Mouse (Mus musculus): ENCODE data around the gene Lrrc23. TPM values are rescaled to one million over a fixed set of nuclear protein-coding genes. Genes with fewer than 3 reads are reported as not detected.

The Lrrc23 gene
- total and polyA plus RNA-seq, 3 experiments: 3.2 TPM; not detected in 2

DNA sequence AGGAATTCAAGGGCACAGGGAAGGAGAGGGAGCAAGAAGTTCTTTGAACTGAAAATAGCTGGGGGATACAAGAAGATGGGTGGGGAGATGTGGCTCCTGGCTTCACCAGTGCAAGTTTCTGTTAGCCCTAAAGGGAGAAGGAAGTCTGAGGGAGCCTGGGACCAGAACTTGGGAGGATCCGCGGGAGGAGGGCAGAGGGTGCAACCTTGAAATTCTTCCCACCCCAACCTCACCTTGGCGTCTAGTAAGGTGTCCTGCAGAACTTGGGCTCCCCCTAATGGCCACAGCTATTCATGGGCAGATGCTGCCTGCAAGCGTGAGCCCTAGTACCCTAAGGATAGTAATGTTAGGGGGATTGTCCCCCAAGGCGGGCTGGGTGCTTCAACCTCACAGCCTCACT is 20.3 kb downstream of the Lrrc23 start:
- 3% methylated on average over 5 of the region's 5 CpGs for WGBS
- TF ChIP-seq POLR2A (IDR thresholded peaks at IDR 0.05; ENCODE audit: insufficient read depth, low read depth, low read length) (peak; percentile 55), CTCF (IDR thresholded peaks at IDR 0.05) (peak; percentile 99), EP300 (IDR thresholded peaks at IDR 0.05; ENCODE audit: insufficient read depth, low read depth, low read length) (peak; percentile 93)
- intact Hi-C loops (cut with DNase I): loop anchor here (1.0 to 5.0 kb wide), 6 partner anchors 19 to 267 kb away; partner anchors contain the start of genes C1ra, C1rb and C1rl

DNA sequence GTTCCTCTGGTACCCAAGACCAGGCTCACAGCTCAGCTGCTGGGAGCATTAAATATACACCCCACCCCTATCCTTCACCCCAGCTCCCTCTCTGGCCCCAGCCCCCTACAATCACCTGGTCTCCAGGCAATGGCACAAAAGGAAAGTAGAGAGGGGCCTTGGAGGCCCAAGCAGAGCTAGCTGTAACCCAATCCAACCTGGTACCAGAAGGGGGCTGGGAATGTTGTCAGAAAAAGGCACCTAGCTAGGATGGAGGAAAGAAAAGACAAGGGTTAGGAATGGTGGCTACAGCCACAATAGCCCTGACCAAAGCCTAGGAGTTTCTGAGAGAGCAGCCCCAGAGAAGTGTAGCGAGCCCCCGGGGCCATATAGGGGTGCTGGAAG is 20.7 kb downstream of the Lrrc23 start:
- intact Hi-C loops (cut with DNase I): loop anchor here (1.0 to 5.0 kb wide), 6 partner anchors 19 to 267 kb away; partner anchors contain the start of genes C1ra, C1rb and C1rl
- Histone ChIP-seq H3K9ac (ENCODE audit: low read depth, low read length) (no peak overlapping the region; the same call in 1 of the 2 replicates), H3K36me3 (ENCODE audit: control insufficient read depth, insufficient read depth, low read length) (no peaks in the 10 kb centered on the region), H3K4me3 (peak overlapping the region; percentile 12; the same call in 1 of the 2 replicates), H3K4me1 (ENCODE audit: control insufficient read depth, insufficient read depth, low read length) (peaks cover 8% of the 10 kb centered on the region), H3K27me3 (ENCODE audit: control insufficient read depth, insufficient read depth, low read length) (no peaks in the 10 kb centered on the region), H3K79me2 (replicated peaks; ENCODE audit: control insufficient read depth, insufficient read depth, low read length) (no peaks in the 10 kb centered on the region), H3K27ac (peak overlapping the region; percentile 85)
- TF ChIP-seq EP300 (IDR thresholded peaks at IDR 0.05; ENCODE audit: insufficient read depth, low read depth, low read length): no peak
- no peak for TF ChIP-seq POLR2A (IDR thresholded peaks at IDR 0.05; ENCODE audit: insufficient read depth, low read depth, low read length)
- TF ChIP-seq CTCF (IDR thresholded peaks at IDR 0.05): no peak
- 47% methylated on average over 2 of the region's 2 CpGs for WGBS
- no peak for DNase-seq

More for the DNA sequence above, 20.3 kb downstream of the Lrrc23 start:
- DNase-seq: peak; percentile 83 to 85
- no peaks in the 10 kb centered on the region for H3K36me3 ChIP-seq (ENCODE audit: control insufficient read depth, insufficient read depth, low read length)
- no peak overlapping the region; the same call in 1 of the 2 replicates for H3K4me3 ChIP-seq
- H3K9ac ChIP-seq (ENCODE audit: low read depth, low read length): peak overlapping the region; percentile 24; the same call in 1 of the 2 replicates
- H3K79me2 ChIP-seq (replicated peaks; ENCODE audit: control insufficient read depth, insufficient read depth, low read length): no peaks in the 10 kb centered on the region
- H3K27me3 ChIP-seq (ENCODE audit: control insufficient read depth, insufficient read depth, low read length): no peaks in the 10 kb centered on the region
- peaks cover 8% of the 10 kb centered on the region for H3K4me1 ChIP-seq (ENCODE audit: control insufficient read depth, insufficient read depth, low read length)
- peak overlapping the region; percentile 85 for H3K27ac ChIP-seq

- TF ChIP-seq POLR2A (IDR thresholded peaks at IDR 0.05; ENCODE audit: insufficient read depth, low read depth, low read length) (peak; percentile 45; the same call in 1 of the 2 replicates), EP300 (IDR thresholded peaks at IDR 0.05; ENCODE audit: insufficient read depth, low read depth, low read length) (peak; percentile 47; the same call in 1 of the 2 replicates), CTCF (IDR thresholded peaks at IDR 0.05) (no peak)
- Histone ChIP-seq H3K4me1 (ENCODE audit: control insufficient read depth, insufficient read depth, low read length) (peaks cover 8% of the 10 kb centered on the region), H3K36me3 (ENCODE audit: control insufficient read depth, insufficient read depth, low read length) (no peaks in the 10 kb centered on the region), H3K4me3 (peak overlapping the region; percentile 65; the same call in 1 of the 2 replicates), H3K27ac (peak overlapping the region; percentile 85), H3K9ac (ENCODE audit: low read depth, low read length) (peak overlapping the region; percentile 15), H3K79me2 (replicated peaks; ENCODE audit: control insufficient read depth, insufficient read depth, low read length) (0 out of 2 replicates have a peak, but pooled peaks cover 1% of the 10 kb centered on the region), H3K27me3 (ENCODE audit: control insufficient read depth, insufficient read depth, low read length) (no peaks in the 10 kb centered on the region)
- peak; percentile 76 to 77 for DNase-seq
- intact Hi-C loops (cut with DNase I): loop anchor here (2.0 to 5.0 kb wide), 4 partner anchors 45 to 266 kb away; partner anchors contain the start of genes C1ra, C1rl, Emg1 and Phb2
- 32% methylated on average over 5 of the region's 5 CpGs for WGBS
Measured at GRCm38 (mm10) chr6:124757909-124758848, 21.3 kb downstream of the Lrrc23 start.

DNA sequence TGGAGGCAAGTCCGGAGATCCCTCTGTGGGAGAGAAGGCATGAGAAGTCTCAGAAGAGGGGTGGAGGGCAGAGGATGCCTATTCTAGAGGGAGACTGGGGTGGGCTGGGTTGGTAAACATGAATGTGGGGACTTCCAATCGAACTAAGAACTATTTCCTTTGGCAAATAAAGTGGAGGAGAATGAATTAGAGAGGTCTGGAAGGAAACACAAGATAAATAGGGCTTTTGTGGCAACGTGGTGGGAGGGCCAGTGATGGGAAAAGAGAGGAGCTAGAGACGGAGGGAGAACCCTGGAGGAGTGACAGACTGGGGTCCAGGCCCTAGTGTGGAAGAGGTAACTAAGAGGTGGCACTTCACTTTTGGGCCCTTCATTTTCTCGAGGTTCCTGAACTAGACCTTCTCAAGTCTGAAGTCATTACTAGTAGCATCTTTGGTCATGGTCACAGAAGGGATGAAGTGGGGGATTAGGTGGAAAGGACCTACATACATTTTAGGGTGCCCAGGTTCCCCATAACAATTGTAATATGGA is 22.1 kb downstream of the Lrrc23 start:
- intact Hi-C loops (cut with DNase I): loop anchor here (2.0 to 5.0 kb wide), 3 partner anchors 45 to 265 kb away; partner anchors contain the start of genes C1ra, C1rl, Emg1 and Phb2
- 26% methylated on average over 5 of the region's 5 CpGs for WGBS

DNA sequence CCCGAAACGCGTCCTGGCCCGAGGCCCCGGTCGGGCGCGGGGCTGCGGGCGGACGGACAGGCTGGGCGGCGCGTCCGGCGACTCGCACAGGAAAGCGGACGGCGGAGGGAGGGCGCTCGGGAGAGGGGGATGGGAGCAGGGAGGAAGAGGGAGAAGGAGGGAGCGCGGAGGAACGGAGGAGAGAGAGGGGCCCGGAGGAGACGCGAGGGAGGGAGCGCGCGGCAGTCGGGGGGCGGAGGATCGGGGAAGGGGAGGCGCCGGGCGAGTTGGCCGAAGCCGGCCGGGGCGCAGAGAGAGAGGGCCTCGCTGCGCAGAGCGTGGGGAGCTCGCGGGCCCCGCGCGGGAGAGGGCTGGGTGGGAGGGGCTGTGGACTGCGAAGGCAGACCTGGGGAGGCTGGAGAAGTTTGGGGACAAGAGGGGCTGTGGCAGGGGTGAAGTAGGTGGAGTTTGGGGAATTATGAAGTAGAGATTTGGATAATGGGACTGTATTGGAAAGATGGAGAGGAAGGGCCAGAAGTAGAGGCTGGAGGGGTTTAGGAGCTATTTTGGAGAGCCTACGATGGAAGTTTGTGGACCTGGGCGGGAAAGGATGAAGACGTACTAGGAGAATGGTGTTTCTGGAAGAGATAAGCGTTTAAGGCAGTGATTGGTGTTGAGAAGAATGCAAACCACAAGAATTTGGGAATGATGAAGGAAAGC is 22.7 kb downstream of the Lrrc23 start:
- Histone ChIP-seq H3K27ac (peak overlapping the region; percentile 85), H3K27me3 (ENCODE audit: control insufficient read depth, insufficient read depth, low read length) (no peaks in the 10 kb centered on the region), H3K4me1 (ENCODE audit: control insufficient read depth, insufficient read depth, low read length) (peaks cover 8% of the 10 kb centered on the region), H3K36me3 (ENCODE audit: control insufficient read depth, insufficient read depth, low read length) (no peaks in the 10 kb centered on the region), H3K79me2 (replicated peaks; ENCODE audit: control insufficient read depth, insufficient read depth, low read length) (0 out of 2 replicates have a peak, but pooled peaks cover 1% of the 10 kb centered on the region), H3K9ac (ENCODE audit: low read depth, low read length) (peak overlapping the region; percentile 99), H3K4me3 (peak overlapping the region; percentile 65)
- under 1% methylated on average over 47 of the region's 54 CpGs for WGBS
- intact Hi-C loops (cut with DNase I): loop anchor here (1.0 to 5.0 kb wide), 5 partner anchors 12 to 264 kb away; partner anchors contain the start of genes C1ra, C1rl, Emg1 and Grcc10
- TF ChIP-seq POLR2A (IDR thresholded peaks at IDR 0.05; ENCODE audit: insufficient read depth, low read depth, low read length) (peak; percentile 38), CTCF (IDR thresholded peaks at IDR 0.05) (no peak)
- peak; percentile 89 for DNase-seq

More for the DNA sequence above, 22.1 kb downstream of the Lrrc23 start:
- peak overlapping the region; percentile 99 for H3K9ac ChIP-seq (ENCODE audit: low read depth, low read length)
- 0 out of 2 replicates have a peak, but pooled peaks cover 1% of the 10 kb centered on the region for H3K79me2 ChIP-seq (replicated peaks; ENCODE audit: control insufficient read depth, insufficient read depth, low read length)
- DNase-seq: no peak
- TF ChIP-seq CTCF (IDR thresholded peaks at IDR 0.05): no peak
- TF ChIP-seq POLR2A (IDR thresholded peaks at IDR 0.05; ENCODE audit: insufficient read depth, low read depth, low read length): no peak
- no peak for TF ChIP-seq EP300 (IDR thresholded peaks at IDR 0.05; ENCODE audit: insufficient read depth, low read depth, low read length)
- H3K4me1 ChIP-seq (ENCODE audit: control insufficient read depth, insufficient read depth, low read length): peaks cover 8% of the 10 kb centered on the region
- H3K27ac ChIP-seq: peak overlapping the region; percentile 85
- H3K27me3 ChIP-seq (ENCODE audit: control insufficient read depth, insufficient read depth, low read length): no peaks in the 10 kb centered on the region
- no peaks in the 10 kb centered on the region for H3K36me3 ChIP-seq (ENCODE audit: control insufficient read depth, insufficient read depth, low read length)
- H3K4me3 ChIP-seq: peak overlapping the region; percentile 65

All from heart, adult 2 months (tissue).